Mouse (Mus musculus): Measurements from ENCODE around the gene Tpt1.
A peak's percentile ranks its signal among the peaks of the same experiment; 100 is the strongest.

The Tpt1 gene

GRCm38 (mm10) chr14:75877297-75877696, 32.4 kb downstream of the Tpt1 start:
- no peak for DNase-seq

GRCm38 (mm10) chr14:75878980-75879379, 34.1 kb downstream of the Tpt1 start:
- no peak for DNase-seq

GRCm38 (mm10) chr14:75881856-75882255, 37.0 kb downstream of the Tpt1 start:
- DNase-seq: no peak

GRCm38 (mm10) chr14:75883330-75883729, 38.4 kb downstream of the Tpt1 start:
- DNase-seq: no peak

- no peak for DNase-seq
Observed at GRCm38 (mm10) chr14:75883873-75884272, 39.0 kb downstream of the Tpt1 start.

- peak; percentile 77 for DNase-seq
Observed at GRCm38 (mm10) chr14:75892118-75892517, 47.2 kb downstream of the Tpt1 start.
